Mouse (Mus musculus) cerebellum, adult 11-12 months (tissue): ENCODE data around the gene Fads1.

ENCODE experiments used
- DNase-seq: peaks from one replicate; pipeline ENCODE4 v3.0.0; 2022

Fads1 gene

GRCm38 (mm10) chr19:10216101-10216500 lies 33.4 kb downstream of the Fads1 start:
- no peak for DNase-seq

GRCm38 (mm10) chr19:10219108-10219507 lies 36.4 kb downstream of the Fads1 start:
- DNase-seq, result no peak

- DNase-seq, result no peak
These were observed 36.9 kb downstream of the Fads1 start for GRCm38 (mm10) chr19:10219593-10219992.

GRCm38 (mm10) chr19:10221585-10221984 lies 38.9 kb downstream of the Fads1 start:
- no peak for DNase-seq

- DNase-seq, result no peak
These were observed 40.0 kb downstream of the Fads1 start for GRCm38 (mm10) chr19:10222656-10223055.

GRCm38 (mm10) chr19:10223561-10223960 lies 40.9 kb downstream of the Fads1 start:
- DNase-seq, result no peak

GRCm38 (mm10) chr19:10224637-10225453 lies 42.2 kb downstream of the Fads1 start:
- DNase-seq, result no peak

GRCm38 (mm10) chr19:10225767-10226166 lies 43.1 kb downstream of the Fads1 start:
- DNase-seq, result no peak

- no peak for DNase-seq
These were observed 48.3 kb downstream of the Fads1 start for GRCm38 (mm10) chr19:10231016-10231415.

GRCm38 (mm10) chr19:10231871-10232270 lies 49.2 kb downstream of the Fads1 start:
- DNase-seq, result no peak

GRCm38 (mm10) chr19:10232327-10233017 lies 49.8 kb downstream of the Fads1 start:
- peak; percentile 26 for DNase-seq

- no peak for DNase-seq
These were observed 53.3 kb downstream of the Fads1 start for GRCm38 (mm10) chr19:10235784-10236565.

- no peak for DNase-seq
These were observed 55.8 kb downstream of the Fads1 start for GRCm38 (mm10) chr19:10238477-10238876.

GRCm38 (mm10) chr19:10239419-10239818 lies 56.7 kb downstream of the Fads1 start:
- DNase-seq, result no peak

- no peak for DNase-seq
These were observed 57.4 kb downstream of the Fads1 start for GRCm38 (mm10) chr19:10239975-10240653.

- peak; percentile 41 for DNase-seq
These were observed 58.1 kb downstream of the Fads1 start, which contains the start of gene Myrf for GRCm38 (mm10) chr19:10240654-10241305. Gene Myrf, minus strand, starts transcription at chr19:10240748.

GRCm38 (mm10) chr19:10242916-10243315 lies 60.2 kb downstream of the Fads1 start:
- no peak for DNase-seq

- DNase-seq, result no peak
These were observed 61.5 kb downstream of the Fads1 start for GRCm38 (mm10) chr19:10244183-10244582.
